Mouse (Mus musculus): Measurements from ENCODE around the gene Wfdc3. TPM values are rescaled to one million over a fixed set of nuclear protein-coding genes. Genes with fewer than 3 reads are reported as not detected.
"Not testable (repeated sequence)": the region's sequence is repeated elsewhere in the genome, so short reads cannot be mapped to it uniquely, and the experiment has no call there.

Gene Wfdc3
- total RNA-seq, 2 experiments from 2014 or later, result 0.90 to 0.92 TPM

DNA sequence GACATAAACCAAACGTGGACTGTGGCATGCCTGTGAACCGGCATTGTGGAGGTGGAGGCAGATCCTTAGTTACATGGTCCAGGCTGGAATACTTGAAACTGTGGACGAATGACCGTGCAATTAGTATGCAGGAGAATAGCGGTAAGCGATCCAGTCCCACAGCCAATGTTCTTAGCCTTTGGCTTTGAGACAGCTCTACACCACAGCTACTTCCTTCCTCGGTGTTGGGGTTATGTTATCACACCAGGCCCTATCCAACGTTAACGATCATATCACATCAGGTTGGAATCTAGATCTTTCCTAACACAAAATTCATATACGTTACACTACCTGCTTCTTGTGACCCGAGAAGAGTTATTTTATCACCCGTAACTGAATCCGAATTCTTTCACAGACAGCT lies 744 bp downstream of the Wfdc3 start:
- no peak for DNase-seq (ENCODE audit: low spot score in 2 of 2)

DNA sequence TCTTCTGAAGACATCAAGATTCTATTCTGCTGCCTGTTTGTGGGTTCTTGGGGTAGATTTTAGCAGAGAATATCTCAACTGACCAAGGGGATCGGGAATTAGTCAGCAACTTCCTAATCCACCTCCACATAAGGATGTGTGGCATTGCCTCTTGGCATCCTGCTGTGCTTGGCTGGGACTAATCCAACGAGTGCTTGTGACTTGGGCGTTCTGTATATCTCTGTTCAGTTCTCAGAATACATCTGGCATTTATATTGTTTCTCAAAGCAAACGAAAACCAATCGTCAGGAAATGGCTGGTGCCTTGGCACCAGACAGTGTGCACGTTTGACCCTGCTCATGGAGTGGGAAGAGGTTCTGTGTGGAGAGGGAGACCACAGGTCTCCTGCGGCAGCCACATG lies 5.9 kb downstream of the Wfdc3 start:
- no peak for DNase-seq (ENCODE audit: low spot score in 2 of 2)

DNA sequence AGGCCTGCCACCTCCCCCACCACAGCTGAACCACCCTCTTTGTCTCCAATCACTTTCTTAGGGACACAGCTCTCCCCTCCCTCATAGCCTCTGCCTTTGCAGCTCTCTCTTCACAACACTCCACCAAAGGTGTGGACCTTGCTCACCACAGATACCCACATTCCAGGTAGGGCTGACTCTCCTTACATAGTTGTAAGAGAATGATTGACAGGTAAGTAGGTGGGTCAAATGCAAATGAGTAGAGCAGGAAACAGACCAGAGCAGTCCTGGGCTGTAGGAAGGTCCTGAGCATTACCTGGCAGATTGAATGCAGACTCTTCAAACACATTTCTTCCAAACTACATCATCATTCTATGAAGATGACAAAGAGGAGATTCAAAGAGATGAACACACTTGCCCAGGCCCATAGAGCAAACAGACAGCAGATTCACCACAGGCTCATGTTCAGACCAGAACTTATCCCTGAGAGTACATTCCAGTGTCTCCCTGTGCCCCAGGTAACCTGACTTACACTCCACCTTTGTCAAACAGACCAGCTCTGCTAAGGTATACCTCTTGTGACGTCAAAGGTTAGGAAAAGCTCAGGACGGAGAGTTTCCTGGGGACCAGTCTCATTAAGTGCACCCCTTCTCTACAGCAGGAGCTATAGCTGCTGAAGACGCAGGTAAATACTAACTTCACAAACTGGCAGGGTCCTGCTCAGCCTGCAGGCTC lies 8.2 kb downstream of the Wfdc3 start:
- DNase-seq (ENCODE audit: low spot score in 2 of 2), result no peak

DNA sequence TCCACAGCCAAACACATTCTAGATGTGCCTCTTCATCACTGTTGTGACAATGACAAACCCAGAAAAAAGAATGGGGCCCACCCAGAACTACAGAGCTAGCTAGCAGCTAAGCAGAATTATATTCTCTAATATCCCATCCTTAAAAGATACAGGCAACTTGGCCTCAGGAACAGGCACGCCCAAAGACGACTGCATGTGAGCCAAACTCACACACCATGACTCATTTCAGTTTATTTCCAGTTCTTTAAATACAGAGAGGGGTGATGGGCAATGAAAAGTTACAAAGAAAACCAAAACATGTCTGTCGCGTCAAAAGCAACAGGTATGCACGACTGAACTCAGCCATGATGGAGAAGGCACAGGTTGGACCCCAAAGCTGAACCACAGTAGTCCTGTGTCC lies 10.3 kb downstream of the Wfdc3 start:
- DNase-seq (ENCODE audit: low spot score in 2 of 2), result no peak

DNA sequence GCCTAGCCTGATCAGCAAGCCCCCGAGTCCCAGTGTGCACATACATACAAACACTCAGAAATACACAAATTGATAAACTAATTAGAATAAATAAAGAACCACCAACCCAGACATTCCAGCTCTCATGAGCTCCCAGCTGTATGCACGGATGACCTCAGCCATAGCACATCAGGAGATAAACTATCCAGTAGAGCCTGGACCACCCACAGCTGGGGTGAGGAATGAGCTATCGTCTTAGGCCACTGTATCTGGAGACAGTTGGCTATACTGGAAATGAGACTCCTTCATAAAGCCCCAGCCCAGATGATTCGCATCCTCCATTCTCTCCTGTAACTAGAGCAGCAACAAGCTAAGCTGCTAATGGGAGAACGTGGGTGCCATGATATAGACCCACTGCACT lies 10.9 kb downstream of the Wfdc3 start:
- DNase-seq (ENCODE audit: low spot score in 2 of 2), result no peak

DNA sequence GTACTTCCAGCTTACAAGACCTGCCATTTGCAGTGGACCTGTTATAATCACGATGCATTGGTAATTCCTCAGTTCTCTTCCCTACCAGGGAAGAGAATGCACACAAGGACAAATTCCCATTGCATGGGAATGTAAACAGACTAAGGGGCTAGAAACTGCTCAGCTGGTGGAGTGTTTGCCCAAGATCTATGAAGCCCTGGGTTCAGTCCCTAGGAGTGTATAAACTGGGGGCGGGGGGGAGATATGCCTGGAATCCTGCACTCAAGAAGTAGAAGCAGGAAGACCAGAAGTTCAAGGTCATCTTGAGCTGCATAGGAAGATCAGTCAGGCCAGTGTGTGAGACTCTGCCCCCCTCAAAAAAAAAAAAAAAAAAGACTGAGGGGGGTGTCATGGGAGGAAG lies 12.5 kb downstream of the Wfdc3 start:
- DNase-seq (ENCODE audit: low spot score in 2 of 2), result no peak

DNA sequence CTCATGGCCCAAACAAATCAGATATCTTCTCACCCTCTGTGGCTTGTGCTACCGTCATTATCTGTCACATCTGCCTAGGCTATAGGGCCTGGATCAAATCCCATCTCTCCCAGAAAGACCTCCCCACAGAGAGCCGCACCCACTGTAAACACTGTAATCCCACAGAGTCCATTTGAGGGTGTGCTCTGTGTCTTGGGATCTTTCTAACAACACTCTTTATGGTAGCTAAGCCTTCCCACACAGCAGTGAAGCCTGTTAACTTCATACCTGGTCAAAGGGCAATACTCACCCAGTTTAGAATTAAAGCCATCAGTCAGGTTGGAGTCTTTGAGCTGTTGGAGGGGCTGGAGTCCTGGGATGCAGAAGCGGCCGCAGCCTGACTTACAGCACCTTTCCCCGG lies 14.0 kb downstream of the Wfdc3 start:
- no peak for DNase-seq (ENCODE audit: low spot score in 2 of 2)

DNA sequence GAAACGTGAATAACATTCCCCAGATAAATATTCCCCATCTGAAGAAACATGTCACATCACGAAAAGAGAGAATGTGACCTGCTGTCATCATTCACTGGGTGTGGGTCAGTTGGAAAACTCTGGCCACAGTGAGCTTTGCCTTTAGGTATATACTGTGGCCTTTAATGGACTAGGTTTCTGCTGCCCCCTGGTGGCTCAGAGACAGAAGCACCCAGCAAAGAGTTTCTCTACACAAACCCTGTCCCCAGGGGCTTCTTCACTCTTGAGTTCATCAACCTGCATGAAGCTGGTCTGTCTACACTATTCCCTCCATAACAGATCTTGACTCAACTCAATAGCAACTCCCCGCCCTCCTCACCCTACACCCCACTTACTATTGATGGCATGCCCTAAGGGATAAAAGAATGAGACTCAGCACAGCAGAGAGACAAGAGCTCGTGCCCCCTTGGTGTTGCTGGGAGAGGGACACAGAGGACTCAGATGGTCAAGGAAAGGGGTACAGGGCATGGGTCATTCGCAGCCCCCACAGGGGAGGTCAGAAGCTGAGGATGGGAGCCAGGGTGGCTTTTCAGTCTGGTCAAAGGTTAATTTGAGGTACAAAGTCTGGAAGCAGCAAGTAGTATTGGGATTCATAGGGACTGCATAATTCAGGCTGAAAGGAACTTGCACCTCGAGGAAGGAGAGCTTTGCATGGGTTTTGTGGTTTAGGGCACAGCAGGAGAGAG lies 19.7 kb downstream of the Wfdc3 start:
- peak; percentile 10 to 42 for DNase-seq (ENCODE audit: low spot score in 2 of 2)

DNA sequence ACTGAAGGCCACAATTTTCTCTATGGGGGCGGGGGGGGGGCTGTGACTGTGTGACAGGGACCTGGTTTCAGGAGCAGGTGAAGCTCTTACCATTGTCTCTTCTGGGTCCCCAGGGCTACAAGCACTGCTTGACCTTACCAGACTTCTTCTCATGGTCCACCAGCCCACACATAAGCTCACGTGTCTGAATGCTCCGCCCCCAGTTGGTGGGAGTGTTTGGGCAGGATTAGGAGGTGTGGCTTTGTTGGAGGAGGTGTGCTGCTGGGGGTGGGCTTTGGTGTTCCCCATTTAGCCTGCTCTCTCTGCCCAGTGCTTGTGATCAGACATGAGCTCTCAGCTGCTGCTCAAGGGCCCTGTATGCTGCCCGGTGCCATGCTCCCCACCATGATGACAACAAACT lies 22.5 kb downstream of the Wfdc3 start:
- no peak for DNase-seq (ENCODE audit: low spot score in 2 of 2)

DNA sequence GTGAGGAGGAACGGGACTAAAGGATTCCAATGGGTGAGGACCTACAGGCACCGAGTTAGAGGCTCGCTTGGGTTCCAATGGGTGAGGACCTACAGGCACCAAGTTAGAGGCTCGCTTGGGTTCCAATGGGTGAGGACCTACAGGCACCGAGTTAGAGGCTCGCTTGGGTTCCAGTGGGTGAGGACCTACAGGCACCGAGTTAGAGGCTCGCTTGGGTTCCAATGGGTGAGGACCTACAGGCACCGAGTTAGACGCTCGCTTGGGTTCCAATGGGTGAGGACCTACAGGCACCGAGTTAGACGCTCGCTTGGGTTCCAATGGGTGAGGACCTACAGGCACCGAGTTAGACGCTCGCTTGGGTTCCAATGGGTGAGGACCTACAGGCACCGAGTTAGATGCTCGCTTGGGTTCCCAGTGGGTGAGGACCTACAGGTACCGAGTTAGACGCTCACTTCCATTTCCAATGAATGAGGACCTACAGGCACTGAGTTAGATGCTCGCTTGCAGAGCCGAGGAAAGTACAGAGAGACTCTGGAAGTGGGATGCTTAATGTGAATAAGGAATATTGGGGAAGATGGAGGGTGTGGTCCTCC lies 29.4 kb downstream of the Wfdc3 start:
- DNase-seq (ENCODE audit: low spot score in 2 of 2), result not testable (repeated sequence)

DNA sequence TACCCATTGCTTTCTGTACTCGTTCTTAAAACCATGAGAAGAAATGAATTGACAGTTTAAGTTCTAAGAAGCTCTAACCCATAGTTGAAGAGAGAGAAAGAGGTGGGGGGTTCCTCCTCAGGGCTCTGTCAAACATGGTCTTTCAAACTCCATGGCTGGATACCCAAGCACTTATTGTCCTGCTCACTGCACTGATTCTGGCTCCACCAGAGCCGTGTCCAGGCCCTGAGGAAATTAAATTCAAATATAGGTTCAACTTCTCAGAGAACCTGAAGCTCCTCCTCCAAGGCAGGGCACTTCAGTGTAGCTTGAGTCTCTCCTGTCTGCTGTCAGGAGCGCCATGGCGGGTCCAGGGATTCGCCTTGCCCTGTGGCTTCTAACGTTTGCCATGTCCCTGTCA lies 30.7 kb downstream of the Wfdc3 start, which contains the start of gene Spint5:
TSS of gene Spint5 (plus strand) at position 301 of the 400 bp plus-strand sequence.
- DNase-seq (ENCODE audit: low spot score in 2 of 2), result no peak

DNA sequence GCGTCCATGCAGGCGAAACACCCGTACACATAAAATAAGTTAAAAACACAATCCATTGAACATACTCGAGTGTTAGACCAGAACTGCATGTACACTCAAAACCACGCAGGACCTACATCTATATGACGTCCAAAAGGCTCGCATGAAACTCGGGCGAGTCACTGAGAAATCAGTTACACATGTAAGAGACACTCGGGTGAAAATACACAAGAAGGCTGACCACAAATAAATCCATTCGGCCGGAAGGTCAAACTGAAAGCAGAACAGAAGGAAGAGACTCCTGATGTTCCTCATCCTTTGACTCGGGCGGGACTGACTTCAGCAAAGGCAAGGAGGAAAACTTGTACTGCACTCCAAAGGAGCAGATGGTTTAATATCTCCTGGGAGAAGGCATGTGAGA lies 39.7 kb downstream of the Wfdc3 start:
- no peak for DNase-seq (ENCODE audit: low spot score in 2 of 2)

DNA sequence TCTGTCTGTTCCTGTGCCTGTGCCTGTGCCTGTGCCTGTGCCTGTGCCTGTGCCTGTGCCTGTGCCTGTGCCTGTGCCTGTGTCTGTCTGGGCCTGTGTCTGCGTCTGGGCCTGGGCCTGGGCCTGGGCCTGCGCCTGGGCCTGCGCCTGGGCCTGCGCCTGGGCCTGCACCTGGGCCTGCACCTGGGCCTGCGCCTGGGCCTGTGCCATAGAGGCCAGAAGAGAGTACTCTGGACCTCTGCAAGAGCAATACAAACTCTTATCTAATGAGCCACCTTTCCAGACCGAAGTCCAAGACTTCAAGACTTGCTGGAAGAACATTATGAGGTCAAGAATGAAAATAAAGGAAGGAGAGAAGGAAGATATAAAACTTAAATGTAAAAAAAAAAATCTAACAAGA lies 40.4 kb downstream of the Wfdc3 start:
- DNase-seq (ENCODE audit: low spot score in 2 of 2), result no peak

DNA sequence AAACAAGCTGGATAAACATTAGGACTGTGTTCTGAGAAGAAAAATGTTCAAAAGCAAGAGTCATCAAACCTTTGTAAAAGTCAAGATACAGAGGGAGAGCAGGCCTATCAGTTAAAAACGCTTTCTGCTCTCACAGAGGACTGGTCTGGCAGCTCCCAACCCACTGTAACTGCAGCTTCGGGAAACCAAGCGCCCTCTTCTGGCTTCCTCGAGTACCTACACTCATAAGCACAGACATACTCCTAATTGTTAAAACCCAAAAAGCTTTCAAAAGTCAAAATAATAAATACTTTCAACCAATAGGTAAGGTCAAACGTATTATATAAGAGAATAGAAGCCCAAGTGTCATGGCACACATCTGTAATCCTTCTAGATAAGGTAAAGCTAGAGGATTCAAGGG lies 41.5 kb downstream of the Wfdc3 start:
- DNase-seq (ENCODE audit: low spot score in 2 of 2), result no peak

DNA sequence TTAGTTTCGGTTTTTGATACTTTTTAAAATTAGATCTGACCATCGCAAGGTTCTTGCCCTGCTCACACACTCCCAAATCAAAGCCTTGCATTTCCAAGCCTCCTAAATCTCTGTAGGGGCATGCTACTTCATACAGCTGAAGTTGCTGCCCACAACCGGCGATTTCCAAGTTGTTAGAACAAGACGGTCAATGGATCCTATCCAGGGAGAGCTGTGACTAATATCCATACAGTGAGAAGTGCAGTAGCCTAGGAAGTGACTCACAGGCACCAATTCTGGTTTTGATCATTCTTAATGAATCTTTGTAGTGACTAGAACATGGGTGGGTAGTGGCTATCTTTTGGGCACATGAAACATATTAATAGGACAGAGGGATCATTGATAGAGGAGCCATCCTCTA lies 44.0 kb downstream of the Wfdc3 start:
- no peak for DNase-seq (ENCODE audit: low spot score in 2 of 2)

DNA sequence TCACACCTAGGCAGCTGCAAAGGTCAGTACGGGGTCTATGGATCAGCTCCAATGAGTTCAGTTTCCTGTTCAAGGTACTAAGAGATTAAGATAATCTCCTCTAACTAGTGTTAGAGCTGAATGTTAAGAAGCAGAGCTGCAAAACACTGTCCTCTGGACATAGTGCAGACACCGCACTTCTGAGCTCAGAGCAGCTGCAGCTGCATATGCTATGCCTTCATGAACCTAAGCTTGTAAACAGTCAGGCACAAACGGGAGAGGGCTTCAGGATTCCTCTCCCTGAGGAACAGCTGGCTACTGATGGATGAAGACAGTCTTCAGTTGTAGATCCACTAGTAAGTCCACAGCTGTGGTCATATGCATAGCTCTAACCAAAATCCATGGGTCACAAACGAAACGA lies 44.8 kb downstream of the Wfdc3 start:
- no peak for DNase-seq (ENCODE audit: low spot score in 2 of 2)

DNA sequence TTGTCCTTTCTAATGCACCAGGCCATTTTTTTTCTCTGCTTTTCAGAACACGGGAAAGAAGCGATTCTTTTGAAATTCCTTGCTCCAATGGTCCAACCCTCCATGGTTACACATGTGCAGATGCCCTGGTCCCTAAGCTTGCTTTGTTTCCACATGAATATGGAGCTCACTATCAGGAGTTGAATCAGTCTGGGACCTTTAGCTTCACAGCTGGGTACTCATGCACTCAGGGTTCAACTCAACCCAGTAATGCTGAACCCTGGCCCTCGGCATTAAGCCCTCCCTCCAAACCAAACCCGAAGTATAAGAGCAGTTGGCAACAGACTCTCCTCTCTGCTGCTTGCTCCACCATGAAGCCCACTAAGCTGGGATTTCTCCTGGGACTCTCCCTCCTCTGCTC lies 47.5 kb downstream of the Wfdc3 start, which contains the start of gene Spint4:
TSS of gene Spint4 (plus strand) at position 301 of the 400 bp plus-strand sequence.
- no peak for DNase-seq (ENCODE audit: low spot score in 2 of 2)

DNA sequence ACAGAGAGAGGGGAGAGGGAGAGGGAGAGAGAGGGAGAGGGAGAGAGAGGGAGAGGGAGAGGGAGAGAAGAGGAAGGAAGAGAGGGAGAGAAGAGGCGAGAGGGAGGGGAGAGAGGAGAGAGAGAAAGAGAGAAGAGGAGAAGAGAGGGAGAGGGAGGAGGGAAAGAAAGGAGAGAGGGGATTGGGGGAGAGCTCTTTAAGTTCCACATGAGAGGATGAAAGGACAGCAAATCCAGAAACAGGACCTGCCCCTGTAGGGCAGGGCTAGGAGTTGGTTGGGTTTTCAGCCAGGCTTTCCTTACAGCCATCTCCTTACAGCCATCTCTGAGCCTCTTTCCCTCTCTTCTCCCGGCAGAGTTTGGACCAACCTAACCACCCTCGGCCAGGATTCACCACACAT lies 60.9 kb downstream of the Wfdc3 start, which contains the start of gene Wfdc13:
TSS of gene Wfdc13 (plus strand) at position 301 of the 400 bp plus-strand sequence.
- no peak for DNase-seq (ENCODE audit: low spot score in 2 of 2)

Measured in adrenal gland, postnatal 4 days (tissue).